Mouse (Mus musculus) hindbrain, embryonic 15.5 days (tissue): ENCODE data around the gene Clcn2. TPM values are rescaled to one million over a fixed set of nuclear protein-coding genes. Genes with fewer than 3 reads are reported as not detected.
"Not testable (repeated sequence)": the region's sequence is repeated elsewhere in the genome, so short reads cannot be mapped to it uniquely, and the experiment has no call there.

Source experiments
- ATAC-seq: fragments of 200-750 bp; cut with Nextera tagmentation; 2 replicates; pipeline ENCODE4 v1.8.0; 2017; ENCODE audit warnings: low read depth, moderate number of reproducible peaks, moderate TSS enrichment; ENCODE audit not compliant: low FRiP score
- H3K27ac ChIP-seq: fragments of 300-500 bp; sonication (generic); replicated peaks from 2 replicates; pipeline ENCODE4 v1.5.1; 2015; ENCODE audit warnings: mild to moderate bottlenecking, inconsistent platforms
- H3K27me3 ChIP-seq: fragments of 300-500 bp; sonication (generic); 2 replicates; pipeline ENCODE4 v1.6.1; 2015; ENCODE audit warnings: control low read depth, inconsistent platforms
- H3K36me3 ChIP-seq: fragments of 300-500 bp; sonication (generic); 2 replicates; pipeline ENCODE4 v1.6.1; 2015; ENCODE audit warnings: control low read depth, inconsistent platforms
- H3K4me1 ChIP-seq: fragments of 300-500 bp; sonication (generic); replicated peaks from 2 replicates; pipeline ENCODE4 v1.6.1; 2015; ENCODE audit warnings: control low read depth, inconsistent platforms
- H3K4me2 ChIP-seq: fragments of 300-500 bp; sonication (generic); 2 replicates; pipeline ENCODE4 v1.6.1; 2015; ENCODE audit warnings: moderate library complexity, mild to moderate bottlenecking, inconsistent platforms
- H3K4me3 ChIP-seq: fragments of 300-500 bp; sonication (generic); 2 replicates; pipeline ENCODE4 v1.5.1; 2015; ENCODE audit warnings: mild to moderate bottlenecking, inconsistent platforms
- H3K9ac ChIP-seq: fragments of 300-500 bp; sonication (generic); 2 replicates; pipeline ENCODE4 v1.6.1; 2015; ENCODE audit warnings: inconsistent platforms
- H3K9me3 ChIP-seq: fragments of 300-500 bp; sonication (generic); 2 replicates; pipeline ENCODE4 v1.6.1; 2016; ENCODE audit warnings: control low read depth, inconsistent platforms
- WGBS: fragments of 180-500 bp; shearing (Covaris S2); methylation state at CpG from one replicate; pipeline ENCODE4 v1.1.7; 2015; 5-methylcytosine and 5-hydroxymethylcytosine counted together
- polyA plus RNA-seq: library from polyadenylated mRNA; unstranded; fragments of >200 nt; fragmentation: Nextera tagmentation; extraction: Ambion mirVana; gene quantifications from 2 replicates; pipeline ENCODE4 v1.2.1, GENCODE M21; 2015

Clcn2 gene
- polyA plus RNA-seq, 1 experiment from 2014 or later, result 36.0 TPM

DNA sequence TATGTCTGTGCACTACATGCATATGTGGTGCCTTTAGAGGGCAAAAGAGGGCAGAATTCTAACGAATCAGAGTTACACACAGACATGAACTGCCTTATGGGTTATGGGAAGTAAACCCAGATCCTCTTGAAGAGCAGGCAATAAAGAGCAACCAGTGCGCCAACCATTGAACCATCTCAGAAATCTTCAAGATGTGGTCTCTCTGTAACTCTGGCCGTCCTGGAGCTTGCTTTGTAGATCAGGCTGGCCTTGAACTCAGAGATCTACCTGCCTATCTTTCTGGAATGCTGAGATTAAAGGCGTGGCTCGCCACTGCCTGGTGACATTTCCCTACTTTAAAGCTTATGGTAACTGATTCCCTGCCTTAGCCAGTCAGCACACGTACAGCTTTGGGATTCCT, 45.7 kb downstream of the Clcn2 start:
- no peak for ATAC-seq
- Histone ChIP-seq H3K4me3 (peak overlapping the region; percentile 68), H3K4me1 (peaks cover 26% of the 10 kb centered on the region), H3K9ac (no peak overlapping the region), H3K4me2 (peak overlapping the region; percentile 90), H3K9me3 (no peaks in the 10 kb centered on the region), H3K36me3 (peaks cover 20% of the 10 kb centered on the region), H3K27me3 (no peaks in the 10 kb centered on the region), H3K27ac (0 out of 2 replicates have a peak overlapping the region, but pooled peaks have one; percentile 84)
- WGBS, result 22% methylated on average over 6 of the region's 6 CpGs

DNA sequence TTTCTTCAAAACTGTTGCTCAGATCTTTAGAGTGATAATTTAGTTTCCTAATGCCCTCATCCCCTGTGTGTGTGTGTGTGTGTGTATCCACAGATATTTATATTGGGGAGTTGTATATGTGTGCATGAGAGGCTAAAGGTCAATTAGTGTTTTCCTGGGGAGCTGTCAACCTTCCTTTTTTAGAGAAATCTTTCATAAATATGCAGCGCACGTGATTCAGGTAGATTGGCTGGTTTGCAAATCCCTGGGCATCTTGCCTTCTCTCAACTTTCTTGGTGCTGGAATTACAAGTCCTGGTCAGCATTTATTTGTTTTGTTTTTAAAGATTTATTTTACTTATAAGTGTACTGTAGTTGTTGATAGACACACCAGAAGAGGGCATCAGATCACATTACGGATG, 47.3 kb downstream of the Clcn2 start:
- Histone ChIP-seq H3K27ac (no peak overlapping the region), H3K36me3 (peaks cover 9% of the 10 kb centered on the region), H3K9ac (no peak overlapping the region), H3K4me2 (no peak overlapping the region), H3K4me3 (no peak overlapping the region), H3K9me3 (no peaks in the 10 kb centered on the region), H3K4me1 (peaks cover 23% of the 10 kb centered on the region), H3K27me3 (no peaks in the 10 kb centered on the region)
- 87% methylated on average over 3 of the region's 3 CpGs for WGBS
- ATAC-seq, result no peak

DNA sequence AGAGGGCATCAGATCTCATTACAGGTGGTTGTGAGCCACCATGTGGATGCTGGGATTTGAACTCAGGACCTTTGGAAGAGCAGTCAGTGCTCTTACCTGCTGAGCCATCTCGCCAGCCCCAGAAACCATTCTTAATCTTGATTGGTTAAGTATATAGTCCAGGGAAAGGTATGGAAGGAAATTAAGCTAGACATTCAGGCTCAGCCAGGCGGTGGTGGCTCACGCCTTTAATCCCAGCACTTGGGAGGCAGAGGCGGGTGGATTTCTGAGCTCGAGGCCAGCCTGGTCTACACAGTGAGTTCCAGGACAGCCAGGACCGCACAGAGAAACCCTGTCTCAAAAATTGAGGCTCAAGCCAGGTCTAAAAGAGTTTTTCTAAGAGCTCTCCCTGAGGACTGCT, 49.5 kb downstream of the Clcn2 start, which contains the start of gene Eif4g1:
Eif4g1 (plus strand) TSS at position 301 of the 400 bp plus-strand sequence.
- not testable (repeated sequence) for H3K4me2 ChIP-seq, H3K27me3 ChIP-seq, ATAC-seq, H3K4me3 ChIP-seq, H3K9me3 ChIP-seq, H3K27ac ChIP-seq, H3K9ac ChIP-seq, H3K4me1 ChIP-seq
- WGBS, result 98% methylated on average over 5 of the region's 6 CpGs
- peaks cover 11% of the 10 kb centered on the region; the same call in 1 of the 2 replicates for H3K36me3 ChIP-seq

DNA sequence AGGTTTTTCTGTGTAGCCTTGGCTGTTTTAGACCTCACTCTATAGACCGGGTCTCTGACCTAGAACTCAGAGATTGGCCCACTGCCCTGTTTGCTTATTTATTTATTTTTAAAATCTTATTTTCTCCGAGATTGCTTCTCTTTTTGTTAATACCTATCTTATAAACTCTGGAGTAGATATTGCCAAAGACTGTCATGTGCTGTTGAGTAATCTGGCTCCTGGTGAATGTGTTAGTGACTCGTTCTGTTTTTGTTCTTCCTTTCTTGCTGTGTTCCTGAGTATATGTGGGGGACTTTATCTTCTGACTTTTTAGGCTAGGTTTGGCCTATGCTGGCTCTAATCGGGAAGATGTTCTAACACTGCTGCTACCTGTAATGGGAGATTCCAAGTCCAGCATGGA, 59.9 kb downstream of the Clcn2 start:
- Histone ChIP-seq H3K27me3 (no peaks in the 10 kb centered on the region), H3K4me2 (no peak overlapping the region), H3K9me3 (no peaks in the 10 kb centered on the region), H3K36me3 (peaks cover 87% of the 10 kb centered on the region), H3K4me1 (peaks cover 8% of the 10 kb centered on the region), H3K4me3 (no peak overlapping the region), H3K27ac (no peak overlapping the region), H3K9ac (no peak overlapping the region)
- WGBS, result 94% methylated on average over 4 of the region's 4 CpGs
- no peak for ATAC-seq

DNA sequence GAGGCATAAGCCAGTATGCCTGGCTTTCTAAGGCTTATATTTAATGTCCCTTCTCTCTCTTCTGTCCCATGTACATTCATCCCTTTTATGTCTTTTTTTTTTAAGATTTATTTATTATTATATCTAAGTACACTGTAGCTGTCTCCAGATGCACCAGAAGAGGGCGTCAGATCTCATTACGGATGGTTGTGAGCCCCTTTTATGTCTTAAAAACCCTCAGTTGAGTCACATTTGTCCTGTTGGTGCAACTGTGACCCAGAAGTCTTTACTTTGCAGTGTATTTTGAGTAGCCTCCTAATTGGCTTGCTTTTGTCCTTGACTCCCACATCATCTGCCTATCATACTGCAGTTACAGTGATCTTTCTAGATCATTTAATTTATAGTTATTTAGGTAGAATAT, 64.2 kb downstream of the Clcn2 start:
- no peak overlapping the region for H3K27ac ChIP-seq
- no peak for ATAC-seq
- peak overlapping the region; percentile 92 for H3K4me2 ChIP-seq
- no peak overlapping the region for H3K4me3 ChIP-seq
- H3K4me1 ChIP-seq, result peaks cover 20% of the 10 kb centered on the region
- 43% methylated on average over 2 of the region's 2 CpGs for WGBS
- H3K36me3 ChIP-seq, result peaks cover 46% of the 10 kb centered on the region
- H3K9me3 ChIP-seq, result no peaks in the 10 kb centered on the region
- H3K9ac ChIP-seq, result no peak overlapping the region
- no peaks in the 10 kb centered on the region for H3K27me3 ChIP-seq

Other genes starting within 250 kb of the Clcn2 start
- gene Eif2b5, start 218.9 kb downstream of the Clcn2 start, polyA plus RNA-seq, result 101 TPM in 2 replicates
- gene Dvl3, start 200.8 kb downstream of the Clcn2 start, polyA plus RNA-seq, result 37.5 and 44.3 TPM in 2 replicates
- 1,171 and 1,212 TPM in 2 replicates for gene Ap2m1, start 182.3 kb downstream of the Clcn2 start, polyA plus RNA-seq
- gene Abcf3, start 169.2 kb downstream of the Clcn2 start, polyA plus RNA-seq, result 80.6 and 81.7 TPM in 2 replicates
- 28.7 and 33.4 TPM in 2 replicates for gene Vwa5b2, start 128.3 kb downstream of the Clcn2 start, polyA plus RNA-seq
- gene Eef1akmt4, start 106.2 kb downstream of the Clcn2 start, polyA plus RNA-seq, result 10.7 and 11.0 TPM in 2 replicates
- not detected in 2 replicates for gene Gm49333, start 106.1 kb downstream of the Clcn2 start, polyA plus RNA-seq
- 36.5 and 46.2 TPM in 2 replicates for gene Alg3, start 106.0 kb downstream of the Clcn2 start, polyA plus RNA-seq
- gene Camk2n2, start 96.5 kb downstream of the Clcn2 start, polyA plus RNA-seq, result 42.6 and 43.0 TPM in 2 replicates
- gene Ece2, start 87.9 kb downstream of the Clcn2 start, polyA plus RNA-seq, result 15.1 and 18.1 TPM in 2 replicates
- gene Psmd2, start 66.1 kb downstream of the Clcn2 start, polyA plus RNA-seq, result 342 and 357 TPM in 2 replicates
- 145 and 148 TPM in 2 replicates for gene Eif4g1, start 49.4 kb downstream of the Clcn2 start, polyA plus RNA-seq
- 45.5 and 47.5 TPM in 2 replicates for gene Fam131a, start 24.5 kb downstream of the Clcn2 start, polyA plus RNA-seq
- 89.0 and 89.8 TPM in 2 replicates for gene Polr2h, start 81 bp downstream of the Clcn2 start, polyA plus RNA-seq
- gene Chrd, start 15.4 kb upstream of the Clcn2 start, polyA plus RNA-seq, result 6.3 and 6.5 TPM in 2 replicates
- 0.85 and 1.4 TPM in 2 replicates for gene Thpo, start 16.8 kb upstream of the Clcn2 start, polyA plus RNA-seq